Mouse (Mus musculus) left cerebral cortex, adult 11 months (tissue): Measurements from ENCODE around the gene Srrm4.

Experiments
- DNase-seq: peaks from one replicate; pipeline ENCODE4 v3.0.0; 2022; ENCODE audit warnings: low spot score

Srrm4 gene

GRCm38 (mm10) chr5:116489621-116490020, 102.0 kb downstream of the Srrm4 start:
- DNase-seq, result no peak

DNA sequence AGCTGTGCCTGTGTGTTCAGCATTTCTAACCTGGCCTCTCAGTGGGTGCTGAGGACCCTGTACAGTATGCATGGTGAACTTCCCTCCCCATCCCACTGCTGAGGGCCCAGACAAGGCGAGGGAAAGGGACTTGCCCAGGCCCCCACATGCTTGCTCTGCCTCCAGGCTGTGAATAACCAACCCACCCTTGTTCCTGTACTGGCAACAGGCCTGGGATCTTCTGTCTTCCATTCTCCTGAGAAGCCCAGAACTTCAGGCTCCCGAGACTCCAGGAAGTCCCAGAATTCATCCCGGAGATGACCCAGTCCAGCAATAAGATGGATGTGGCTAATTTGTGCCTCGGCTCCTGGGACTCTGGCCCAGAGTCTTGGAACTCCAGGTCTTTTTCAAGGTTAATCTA, 105.5 kb downstream of the Srrm4 start:
- DNase-seq, result no peak

DNA sequence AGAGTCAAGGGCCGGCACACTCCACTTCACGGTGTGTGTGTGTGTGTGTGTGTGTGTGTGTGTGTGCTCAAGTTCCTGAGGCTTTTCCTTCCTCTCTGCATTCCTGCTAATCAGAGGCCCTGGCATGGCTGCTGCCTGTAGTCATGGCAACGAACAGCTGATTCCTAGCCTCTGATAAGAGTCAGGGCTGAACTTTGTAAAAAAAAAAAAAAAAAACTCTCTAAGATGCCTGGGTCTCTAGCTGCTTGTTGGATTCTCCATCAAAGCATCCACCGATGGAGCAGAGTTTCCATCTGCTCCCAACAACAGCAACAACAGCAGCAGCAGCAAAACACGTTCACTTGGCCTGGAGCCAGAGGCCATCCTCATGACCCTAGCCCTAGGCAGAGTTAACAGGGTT, 106.5 kb downstream of the Srrm4 start:
- DNase-seq, result no peak

GRCm38 (mm10) chr5:116484236-116484635, 107.4 kb downstream of the Srrm4 start:
- no peak for DNase-seq

DNA sequence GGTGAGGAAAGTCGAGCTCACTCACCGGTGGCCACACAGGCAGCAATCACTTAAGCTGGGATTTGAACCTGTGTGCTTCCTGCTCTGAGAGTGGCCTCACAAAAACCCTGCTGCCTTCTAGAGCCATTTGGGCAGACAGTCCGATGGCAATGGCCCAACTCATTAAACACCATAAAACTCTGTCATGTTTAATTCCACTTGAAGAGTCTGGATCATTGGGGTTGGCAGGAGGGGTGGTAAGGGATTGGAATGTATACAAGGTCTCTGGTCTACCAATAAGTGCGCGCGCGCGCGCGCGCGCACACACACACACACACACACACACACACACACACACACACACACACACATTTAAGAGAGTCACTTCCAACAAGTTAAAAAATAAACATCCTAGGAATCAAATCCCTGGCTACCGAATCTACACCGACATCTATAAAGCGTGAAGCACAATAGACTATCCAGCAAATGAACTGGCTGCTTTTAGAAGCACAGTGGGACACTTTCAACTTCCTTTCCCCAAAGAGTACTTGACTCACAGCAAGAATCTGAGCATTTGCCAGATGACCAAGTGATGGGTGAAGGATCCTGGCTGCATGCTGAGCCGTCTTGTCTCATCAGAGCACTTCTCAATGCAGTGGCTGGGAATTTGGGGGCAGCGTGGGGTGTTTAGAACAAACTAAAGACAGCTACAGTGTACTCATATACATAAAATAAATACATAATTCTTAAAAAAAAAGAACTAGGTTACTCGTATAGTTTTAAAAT, 112.8 kb downstream of the Srrm4 start:
- no peak for DNase-seq

GRCm38 (mm10) chr5:116476006-116476405, 115.6 kb downstream of the Srrm4 start:
- no peak for DNase-seq

DNA sequence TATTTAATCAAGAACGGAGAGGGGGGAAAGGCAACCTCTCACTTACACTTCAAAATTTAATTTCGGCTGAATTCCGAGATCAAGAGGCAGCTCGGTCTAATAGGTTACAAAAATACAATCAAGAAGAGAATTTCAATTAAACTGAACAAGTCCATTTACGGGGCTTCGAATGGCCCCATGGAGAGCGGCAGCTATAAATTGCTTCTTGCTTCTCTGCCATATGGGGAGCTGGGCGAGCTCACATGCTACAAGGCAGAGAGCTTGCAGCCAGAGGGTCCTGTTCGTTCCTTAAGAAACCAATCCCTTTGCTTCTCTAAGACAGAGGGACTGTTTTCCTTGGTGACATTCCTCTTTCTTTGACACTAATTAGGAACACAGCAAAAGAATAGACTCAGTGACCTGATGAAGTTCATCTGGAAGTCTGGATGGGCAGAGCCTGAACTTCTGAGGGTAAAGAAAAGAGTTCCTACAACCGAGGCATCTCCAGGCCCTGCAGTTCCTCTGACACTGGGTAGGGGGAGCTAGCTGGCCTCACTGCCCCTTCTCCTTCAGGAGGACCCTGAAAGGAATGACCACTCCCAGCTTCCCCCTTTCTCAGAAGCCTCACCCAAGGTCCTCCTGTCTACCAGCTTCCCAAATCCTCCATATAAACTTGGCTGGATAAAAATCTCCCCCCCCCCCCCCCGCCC, 130.1 kb downstream of the Srrm4 start:
- no peak for DNase-seq

DNA sequence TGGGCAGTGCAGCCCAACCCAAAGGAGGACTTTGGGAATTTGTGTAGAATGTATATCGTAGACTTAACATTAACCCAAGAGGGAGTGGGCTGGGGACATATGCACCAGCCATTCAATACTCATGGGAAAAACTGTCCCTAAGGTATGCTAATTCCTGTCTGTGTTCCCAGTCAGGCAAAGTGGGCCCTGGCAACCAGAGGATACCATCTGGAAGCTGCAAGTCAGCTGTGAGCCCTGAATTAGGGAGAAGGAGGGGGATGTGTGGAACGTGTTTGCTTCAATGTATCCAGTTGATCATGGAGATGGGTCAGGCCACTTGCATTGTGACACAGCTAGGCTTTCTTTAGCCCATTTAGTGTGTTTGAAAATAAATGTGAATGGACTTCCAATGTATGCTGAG, 131.6 kb downstream of the Srrm4 start:
- DNase-seq, result peak; percentile 38

- DNase-seq, result no peak
Observed at GRCm38 (mm10) chr5:116457791-116458190, 133.8 kb downstream of the Srrm4 start.

DNA sequence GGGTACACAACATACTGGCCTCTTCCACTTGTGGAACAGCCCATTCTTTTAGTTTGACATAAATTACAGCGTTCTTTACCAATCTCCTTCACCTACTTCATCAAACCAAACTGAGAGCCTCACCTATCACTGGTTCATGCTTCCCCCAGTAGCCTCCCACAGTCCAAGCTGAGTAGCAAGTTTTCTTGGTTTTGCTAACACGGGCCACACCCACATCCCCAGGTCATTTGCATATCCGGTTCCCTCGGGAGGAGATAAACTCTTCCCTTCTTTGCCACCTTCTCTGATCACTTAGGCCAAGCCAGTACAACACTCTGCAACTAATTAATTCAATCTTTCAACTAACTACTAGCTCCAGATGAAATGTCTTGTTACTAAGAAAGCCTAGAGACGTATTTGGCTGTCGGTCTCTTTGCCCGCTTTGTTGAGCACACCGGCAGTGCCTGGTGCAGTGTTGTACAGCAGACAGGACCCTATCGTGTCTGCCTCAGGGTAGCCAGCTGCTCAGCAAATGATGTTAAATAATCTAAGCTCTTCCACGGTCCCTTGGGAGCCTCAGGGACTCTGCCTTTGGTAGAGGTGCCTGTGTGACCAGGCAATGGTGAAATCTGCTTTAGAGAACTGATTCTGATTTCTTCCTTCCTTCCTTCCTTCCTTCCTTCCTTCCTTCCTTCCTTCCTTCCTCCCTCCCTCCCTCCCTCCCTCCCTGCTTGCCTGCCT, 134.7 kb downstream of the Srrm4 start:
- no peak for DNase-seq

DNA sequence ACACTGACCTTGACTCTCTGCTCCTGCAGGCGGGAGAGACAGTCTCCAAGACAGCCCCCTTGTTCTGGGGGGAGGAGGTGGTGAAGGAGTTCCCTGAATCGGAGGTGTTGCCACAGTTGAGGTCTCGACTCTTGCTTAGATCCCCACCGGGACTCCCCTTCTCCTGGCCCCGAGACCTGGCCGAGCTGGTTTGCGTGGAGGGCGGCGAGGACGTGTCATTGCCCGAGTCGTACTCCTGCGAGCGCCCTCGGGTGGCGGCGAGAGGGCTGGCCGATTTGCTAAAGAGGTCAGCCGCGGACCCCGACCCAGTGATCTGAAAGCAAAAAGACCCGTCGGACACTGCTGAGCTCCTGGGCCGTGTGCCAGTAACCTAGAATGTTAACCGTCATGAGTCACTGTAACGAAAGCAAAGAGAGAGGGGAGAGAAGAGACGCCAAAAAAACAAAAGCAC, 138.2 kb downstream of the Srrm4 start:
- no peak for DNase-seq

DNA sequence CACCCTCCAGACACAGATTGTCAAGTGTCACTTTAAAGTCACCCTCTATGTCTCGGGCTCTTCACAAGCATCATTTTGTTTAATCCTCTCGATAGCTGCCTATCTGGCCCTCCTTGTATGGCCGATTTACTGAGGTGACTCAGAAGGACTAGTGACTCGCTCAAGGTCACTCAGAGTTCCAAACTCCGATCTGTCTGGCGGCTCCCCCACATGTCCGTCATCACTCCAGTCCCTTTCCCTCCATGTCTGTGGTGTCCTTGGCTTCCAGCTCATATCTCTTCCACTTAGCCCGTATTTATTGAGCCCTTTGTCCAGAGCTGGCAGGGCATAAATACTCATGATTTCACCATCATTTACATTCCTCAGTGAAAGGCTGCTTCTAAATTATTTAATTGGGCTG, 140.7 kb downstream of the Srrm4 start:
- no peak for DNase-seq

GRCm38 (mm10) chr5:116449522-116450225, 141.9 kb downstream of the Srrm4 start:
- no peak for DNase-seq

- no peak for DNase-seq
Observed at GRCm38 (mm10) chr5:116448409-116449191, 143.0 kb downstream of the Srrm4 start.

- no peak for DNase-seq
Observed at GRCm38 (mm10) chr5:116447821-116448350, 143.7 kb downstream of the Srrm4 start.

DNA sequence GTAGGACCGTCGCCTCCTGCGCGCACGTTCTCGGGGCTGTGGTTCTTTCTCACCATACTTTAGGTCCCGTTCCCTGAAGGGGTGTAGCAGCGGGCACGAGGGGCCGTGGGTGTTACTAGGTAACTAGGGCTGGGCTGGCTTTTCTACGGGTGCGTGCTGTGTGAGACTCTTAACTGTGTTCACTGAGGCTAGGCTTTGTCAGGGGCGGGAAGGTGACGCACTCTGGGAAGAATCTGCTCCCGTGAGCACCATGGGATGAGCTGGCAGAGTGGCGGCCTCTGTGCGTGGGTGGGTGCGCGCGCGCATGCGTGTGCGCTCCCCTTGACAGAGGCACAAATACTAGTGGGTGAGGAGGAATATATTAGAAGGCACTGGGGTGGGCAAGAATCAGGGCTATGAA, 145.1 kb downstream of the Srrm4 start:
- peak; percentile 52 for DNase-seq

DNA sequence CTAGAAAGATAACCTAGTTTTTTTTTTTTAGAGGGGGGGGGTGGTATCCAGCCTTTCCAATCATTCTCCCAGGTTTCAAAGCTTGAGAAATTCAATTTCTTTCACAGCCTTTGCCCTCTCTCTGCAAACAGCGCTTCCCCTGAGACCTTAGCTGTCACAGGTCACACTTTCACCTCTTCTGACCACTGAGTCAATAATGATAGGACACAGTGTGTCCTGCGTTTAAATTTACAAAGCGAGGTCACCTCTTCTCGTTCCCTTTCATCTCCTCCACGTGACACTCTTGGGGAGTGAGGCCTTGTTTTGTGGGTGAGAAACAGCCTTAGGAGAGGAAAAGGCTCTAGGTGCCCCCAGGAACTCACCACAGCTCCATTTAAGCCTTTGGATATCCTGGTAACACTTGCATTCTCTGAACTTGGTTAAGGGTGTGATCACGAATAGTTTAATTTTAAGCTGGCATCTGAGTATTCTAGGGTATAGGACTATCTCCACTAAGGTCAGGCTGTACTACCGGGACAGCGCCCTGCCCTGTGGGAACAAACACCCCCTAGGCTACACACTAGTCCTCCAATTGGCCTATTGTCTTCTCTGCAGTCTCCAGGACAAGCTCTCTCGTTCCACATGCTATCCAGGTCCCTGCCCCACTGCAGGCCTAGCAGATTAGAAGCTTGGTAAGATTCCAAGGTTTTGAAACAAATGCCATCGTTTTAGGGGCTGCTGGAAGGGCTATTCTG, 145.8 kb downstream of the Srrm4 start:
- no peak for DNase-seq

- DNase-seq, result no peak
Observed at GRCm38 (mm10) chr5:116444517-116444916, 147.1 kb downstream of the Srrm4 start.

- no peak for DNase-seq
Observed at GRCm38 (mm10) chr5:116443459-116443940, 148.1 kb downstream of the Srrm4 start.

DNA sequence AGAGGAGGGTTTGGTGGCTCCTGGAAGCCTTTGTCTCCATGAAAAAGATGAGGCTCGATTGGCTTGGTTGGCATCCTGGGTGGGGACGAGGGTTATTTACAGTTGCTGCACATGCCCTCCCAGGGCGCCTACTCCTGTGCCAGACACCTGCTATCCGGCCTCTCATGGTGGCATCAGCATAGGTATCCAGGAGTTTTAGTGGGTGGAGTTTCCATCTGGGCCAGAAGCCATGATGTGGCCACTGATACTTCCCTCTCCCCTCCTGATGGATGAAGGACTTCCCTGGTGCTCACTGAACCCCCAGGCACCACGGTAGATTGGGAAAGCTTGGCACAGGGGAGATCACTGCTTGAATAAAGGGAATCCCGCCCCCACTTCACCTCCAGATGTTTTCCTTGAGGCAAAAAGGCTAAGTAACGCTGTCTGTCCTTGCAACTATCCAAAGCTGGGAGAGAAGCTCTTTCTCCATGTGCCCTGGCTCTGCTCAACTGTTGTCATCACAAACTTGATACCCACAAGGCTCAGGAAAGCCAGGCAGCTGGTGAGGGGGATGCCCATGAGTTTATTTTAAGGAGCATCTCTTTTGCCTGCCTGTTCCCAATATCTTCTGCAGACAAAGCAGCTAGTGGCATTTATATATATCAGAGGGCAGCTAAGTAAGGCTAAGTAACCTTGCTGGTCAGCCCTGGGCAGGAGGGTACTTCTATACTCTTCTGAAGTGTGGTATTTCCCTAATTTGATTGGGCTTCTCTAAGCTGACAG, 148.7 kb downstream of the Srrm4 start:
- DNase-seq, result peak; percentile 62
